Mouse (Mus musculus) hindbrain, embryonic 14.5 days (tissue): ENCODE measurements around the gene Arrdc1. TPM values are rescaled to one million over a fixed set of nuclear protein-coding genes. Genes with fewer than 3 reads are reported as not detected.
A peak's percentile ranks its signal among the peaks of the same experiment; 100 is the strongest.
"Not testable (repeated sequence)": the region's sequence is repeated elsewhere in the genome, so short reads cannot be mapped to it uniquely, and the experiment has no call there.

ENCODE experiments used
- ATAC-seq: fragments of 200-750 bp; cut with Nextera tagmentation; 2 replicates; pipeline ENCODE4 v1.8.0; 2017; ENCODE audit warnings: moderate number of reproducible peaks, mild to moderate bottlenecking, moderate TSS enrichment, moderate library complexity; ENCODE audit not compliant: low FRiP score
- DNase-seq: peaks from one replicate; pipeline ENCODE4 v3.0.0-alpha.2; 2015; ENCODE audit warnings: low spot score
- H3K27ac ChIP-seq: fragments of 300-500 bp; sonication (generic); 2 replicates; pipeline ENCODE4 v1.5.1; 2014; ENCODE audit warnings: mild to moderate bottlenecking, moderate library complexity
- H3K27me3 ChIP-seq: fragments of 300-500 bp; sonication (generic); 2 replicates; pipeline ENCODE4 v1.6.1; 2014; ENCODE audit warnings: mild to moderate bottlenecking, low read length, mixed read lengths; ENCODE audit not compliant: control insufficient read depth, insufficient read depth
- H3K36me3 ChIP-seq: fragments of 300-500 bp; sonication (generic); replicated peaks from 2 replicates; pipeline ENCODE4 v1.6.1; 2014; ENCODE audit not compliant: control insufficient read depth, insufficient read depth
- H3K4me1 ChIP-seq: fragments of 300-500 bp; sonication (generic); replicated peaks from 2 replicates; pipeline ENCODE4 v1.6.1; 2014; ENCODE audit warnings: antibody characterized with exemption, low read length, mixed read lengths; ENCODE audit not compliant: control insufficient read depth, insufficient read depth
- H3K4me2 ChIP-seq: fragments of 300-500 bp; sonication (generic); replicated peaks from 2 replicates; pipeline ENCODE4 v1.6.1; 2014; ENCODE audit warnings: mild to moderate bottlenecking, moderate library complexity
- H3K4me3 ChIP-seq: fragments of 300-500 bp; sonication (generic); replicated peaks from 2 replicates; pipeline ENCODE4 v1.5.1; 2014; ENCODE audit warnings: mild to moderate bottlenecking, low read length
- H3K9ac ChIP-seq: fragments of 300-500 bp; sonication (generic); 2 replicates; pipeline ENCODE4 v1.6.1; 2014
- H3K9me3 ChIP-seq: fragments of 300-500 bp; sonication (generic); 2 replicates; pipeline ENCODE4 v1.6.1; 2016; ENCODE audit warnings: low read length; ENCODE audit not compliant: control insufficient read depth
- WGBS: fragments of 180-500 bp; shearing (Covaris S2); extraction: QIAGEN DNeasy Blood & Tissue Kit; methylation state at CpG from one replicate; pipeline ENCODE4 v1.1.7; 2014; 5-methylcytosine and 5-hydroxymethylcytosine counted together
- polyA plus RNA-seq: library from polyadenylated mRNA; unstranded; fragments of >200 nt; fragmentation: Nextera tagmentation; extraction: Ambion mirVana; gene quantifications from 2 replicates; pipeline ENCODE4 v1.2.1, GENCODE M21; 2014

The Arrdc1 gene
- polyA plus RNA-seq, 1 experiment from 2014 or later: 26.0 TPM

DNA sequence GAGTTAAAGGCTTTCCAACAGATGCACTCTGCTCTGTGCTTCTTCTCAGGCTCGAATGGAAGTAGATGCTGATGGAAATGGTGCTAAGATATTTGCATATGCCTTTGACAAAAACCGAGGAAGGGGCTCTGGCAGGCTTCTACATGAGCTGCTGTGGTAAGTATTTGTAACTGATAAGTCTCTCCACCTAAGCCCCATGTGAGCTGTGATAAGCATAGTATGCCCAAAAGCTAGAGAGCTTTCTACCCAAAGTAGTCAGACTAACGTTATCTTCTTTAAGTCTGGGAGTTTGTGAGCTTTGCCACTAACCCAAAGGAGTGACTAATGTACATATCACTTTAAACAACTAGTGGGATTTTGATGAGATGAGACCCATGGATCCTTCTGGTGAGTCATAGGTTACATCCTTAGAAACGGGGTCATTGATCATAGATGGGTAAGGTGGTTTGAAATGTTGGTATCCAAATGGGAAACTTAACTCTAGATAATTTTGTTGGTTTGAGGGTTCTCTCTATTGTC, 17.5 kb upstream of the Arrdc1 start:
- H3K4me1 ChIP-seq: peaks cover 16% of the 10 kb centered on the region; the same call in 1 of the 2 replicates
- ATAC-seq (no peak), DNase-seq (no peak)
- no peak overlapping the region for H3K9ac ChIP-seq
- WGBS: 89% methylated on average over 4 of the region's 4 CpGs
- peaks cover 61% of the 10 kb centered on the region for H3K36me3 ChIP-seq
- no peak overlapping the region for H3K27ac ChIP-seq
- H3K4me3 ChIP-seq: no peak overlapping the region
- H3K4me2 ChIP-seq: no peak overlapping the region
- no peaks in the 10 kb centered on the region for H3K27me3 ChIP-seq
- no peaks in the 10 kb centered on the region for H3K9me3 ChIP-seq

DNA sequence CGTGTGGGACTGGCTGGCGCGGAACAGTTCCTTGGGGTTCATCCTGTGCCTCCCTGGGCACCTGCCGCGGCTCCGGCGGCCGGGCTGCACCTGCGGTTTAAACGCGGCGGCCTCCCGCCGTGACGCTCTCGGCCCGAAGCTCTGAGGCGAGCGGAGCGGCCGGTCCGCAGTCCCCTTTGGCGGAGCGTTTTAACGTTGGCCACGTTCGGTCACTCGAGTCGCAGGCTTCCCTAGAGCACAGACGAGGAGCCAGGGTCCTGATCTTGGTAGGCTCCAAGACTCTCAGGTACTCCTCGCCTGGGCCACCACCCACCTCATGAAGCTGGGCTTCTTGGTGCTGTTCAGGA, 15.1 kb upstream of the Arrdc1 start:
- Histone ChIP-seq H3K9me3 (no peaks in the 10 kb centered on the region), H3K4me3 (peak overlapping the region; percentile 99), H3K36me3 (peaks cover 37% of the 10 kb centered on the region), H3K27me3 (no peaks in the 10 kb centered on the region), H3K4me1 (peaks cover 16% of the 10 kb centered on the region; the same call in 1 of the 2 replicates), H3K27ac (peak overlapping the region; percentile 74), H3K9ac (peak overlapping the region; percentile 92), H3K4me2 (peak overlapping the region; percentile 94)
- DNase-seq (no peak), ATAC-seq (no peak; the same call in 1 of the 2 replicates)
- WGBS: 0% methylated on average over 31 of the region's 31 CpGs

DNA sequence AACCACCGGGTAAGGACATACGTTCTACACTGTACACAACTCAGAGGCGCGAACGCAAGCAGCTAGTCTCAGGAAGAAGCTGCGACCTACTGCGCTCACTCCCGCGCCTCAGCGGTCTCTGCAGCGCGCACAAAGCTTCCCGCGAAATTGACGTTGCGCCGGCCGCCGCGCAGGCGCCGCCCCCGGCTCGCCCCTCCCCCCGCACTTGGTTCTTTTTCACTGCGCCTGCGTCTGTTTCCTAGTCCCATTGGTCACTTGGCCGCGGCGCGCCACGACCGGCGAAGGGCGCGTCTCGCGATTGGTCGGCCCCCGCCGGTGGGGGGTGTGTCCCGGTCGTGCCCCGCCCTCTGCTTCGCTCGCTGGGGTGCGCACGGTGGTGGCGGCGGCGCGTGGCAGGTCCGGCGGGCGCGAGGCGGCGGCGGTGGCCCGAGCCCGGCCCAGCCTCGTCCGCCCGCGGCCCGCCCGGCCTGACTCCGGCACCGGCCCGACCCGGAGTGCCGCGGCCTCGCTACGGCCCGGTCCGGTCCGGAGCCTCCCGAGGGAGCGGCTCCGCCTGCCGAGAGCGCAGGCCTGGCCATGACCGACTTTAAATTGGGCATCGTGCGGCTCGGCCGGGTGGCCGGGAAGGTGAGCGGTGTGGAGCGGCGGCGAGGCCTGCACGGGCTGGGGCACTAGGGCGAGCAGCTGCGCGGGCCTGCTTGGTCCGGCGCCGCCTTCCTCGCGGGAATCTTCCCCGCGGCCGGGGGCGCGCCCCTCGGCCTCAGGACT, 14.6 kb upstream of the Arrdc1 start, which contains the start of gene Zmynd19:
Zmynd19 (plus strand) TSS at position 372 of the 768 bp plus-strand sequence.
- DNase-seq (peak; percentile 98), ATAC-seq (peak; percentile 98)
- peak within 1 kb of the TSS; percentile 94 for H3K4me2 ChIP-seq
- H3K36me3 ChIP-seq: peaks cover 31% of the 10 kb centered on the region
- peak within 1 kb of the TSS; percentile 92 for H3K9ac ChIP-seq
- peak within 1 kb of the TSS; percentile 80 for H3K27ac ChIP-seq
- under 1% methylated on average over 93 of the region's 108 CpGs for WGBS
- H3K27me3 ChIP-seq: no peaks in the 10 kb centered on the region
- no peaks in the 10 kb centered on the region for H3K9me3 ChIP-seq
- H3K4me1 ChIP-seq: peaks cover 16% of the 10 kb centered on the region; the same call in 1 of the 2 replicates
- peak within 1 kb of the TSS; percentile 99 for H3K4me3 ChIP-seq

DNA sequence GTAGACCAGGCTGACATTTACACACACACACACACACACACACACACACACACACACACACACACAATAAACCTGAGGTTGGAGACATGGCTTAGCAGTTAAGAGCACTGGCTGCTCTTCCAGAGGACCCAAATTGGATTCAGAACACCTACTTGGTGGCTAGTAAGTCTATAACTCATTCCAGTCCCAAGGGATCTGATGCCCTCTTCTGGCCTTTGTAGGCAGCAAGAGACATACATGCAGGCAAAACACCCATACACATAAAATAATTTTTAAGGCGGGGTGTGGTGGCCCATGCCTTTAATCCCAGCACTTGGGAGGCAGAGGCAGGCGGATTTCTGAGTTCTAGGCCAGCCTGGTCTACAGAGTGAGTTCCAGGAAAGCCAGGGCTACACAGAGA, 9.3 kb upstream of the Arrdc1 start:
- not testable (repeated sequence) for H3K4me1 ChIP-seq, ATAC-seq, H3K4me3 ChIP-seq, H3K27me3 ChIP-seq, DNase-seq, H3K27ac ChIP-seq, H3K9ac ChIP-seq, H3K4me2 ChIP-seq, H3K9me3 ChIP-seq, H3K36me3 ChIP-seq
- 46% methylated on average over 2 of the region's 2 CpGs for WGBS

DNA sequence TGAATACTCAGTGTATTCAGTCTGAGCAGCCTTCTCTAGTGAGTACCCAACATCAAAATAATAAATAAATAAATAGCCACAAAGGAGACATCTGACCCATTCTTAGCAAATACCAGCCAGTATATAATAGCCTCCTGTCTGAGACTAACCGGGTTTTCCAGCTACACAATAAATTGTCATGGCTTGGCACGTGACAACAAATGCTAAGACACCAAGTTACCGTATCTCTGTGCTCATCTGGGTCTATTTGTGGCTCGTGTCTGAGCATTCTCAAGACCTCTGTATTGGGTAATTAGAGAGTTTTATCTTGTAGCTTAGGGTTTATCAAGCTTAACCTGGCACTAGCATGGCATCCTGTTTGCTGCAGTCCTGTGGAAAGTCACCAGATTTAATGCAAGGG, 7.0 kb upstream of the Arrdc1 start:
- no peak for DNase-seq
- Histone ChIP-seq H3K27me3 (no peaks in the 10 kb centered on the region), H3K9ac (no peak overlapping the region), H3K4me2 (no peak overlapping the region), H3K36me3 (no peaks in the 10 kb centered on the region), H3K27ac (no peak overlapping the region), H3K9me3 (no peaks in the 10 kb centered on the region), H3K4me3 (no peak overlapping the region), H3K4me1 (no peaks in the 10 kb centered on the region)
- ATAC-seq: no peak
- 68% methylated on average over 4 of the region's 4 CpGs for WGBS

DNA sequence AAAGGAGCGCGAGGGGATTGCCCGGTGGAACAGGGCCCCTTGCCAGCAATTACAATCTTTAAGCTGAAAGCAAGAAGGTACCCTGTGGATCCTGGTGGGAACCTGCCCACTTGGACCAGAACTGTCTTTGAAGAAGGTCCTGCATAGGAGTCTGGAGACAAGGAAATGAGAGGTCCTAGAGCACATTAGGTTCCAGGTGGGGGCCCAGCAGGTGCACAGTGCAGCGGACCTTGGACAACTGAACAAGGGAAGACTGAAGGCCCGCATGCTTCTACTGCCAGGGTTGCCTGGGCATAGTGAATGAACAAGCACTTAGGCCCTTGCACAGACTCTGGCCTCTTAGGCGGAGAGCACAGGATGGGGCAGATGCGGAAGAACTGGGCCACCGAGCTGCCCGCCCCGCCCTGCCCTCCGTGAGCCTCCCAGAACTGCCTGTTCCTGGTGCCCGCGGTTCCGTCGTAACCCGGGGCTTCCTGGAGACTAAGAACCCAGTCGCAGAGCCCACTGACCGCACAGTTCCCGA, 550 bp downstream of the Arrdc1 start:
- Histone ChIP-seq H3K4me3 (peak overlapping the region; percentile 53), H3K9ac (peak overlapping the region; percentile 74), H3K27me3 (no peaks in the 10 kb centered on the region), H3K4me2 (peak overlapping the region; percentile 71), H3K27ac (no peak overlapping the region), H3K4me1 (peaks cover 10% of the 10 kb centered on the region), H3K9me3 (no peaks in the 10 kb centered on the region), H3K36me3 (no peaks in the 10 kb centered on the region)
- ATAC-seq (peak; percentile 53; the same call in 1 of the 2 replicates), DNase-seq (no peak)
- 5% methylated on average over 19 of the region's 19 CpGs for WGBS

DNA sequence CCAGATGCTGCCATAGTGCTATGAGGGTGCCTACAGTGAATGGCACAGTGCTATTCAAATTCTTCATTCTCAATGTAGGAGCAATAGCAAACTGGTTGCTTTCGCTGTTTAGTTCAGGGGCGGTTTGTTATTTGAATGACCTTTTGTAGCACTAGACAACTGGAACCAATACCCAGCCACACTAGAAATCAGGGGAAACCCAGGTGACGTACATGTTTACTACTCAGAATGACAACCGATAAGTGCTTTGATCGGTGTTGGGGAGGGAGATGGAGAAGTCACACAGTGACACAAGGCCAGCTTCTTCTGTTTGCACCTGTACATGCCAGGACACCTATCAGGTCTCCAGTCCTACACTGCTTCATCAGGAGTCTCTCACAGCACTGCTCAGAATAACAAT, 5.5 kb downstream of the Arrdc1 start:
- ATAC-seq (no peak), DNase-seq (no peak)
- H3K4me1 ChIP-seq: peaks cover 9% of the 10 kb centered on the region
- H3K4me2 ChIP-seq: no peak overlapping the region
- no peaks in the 10 kb centered on the region for H3K27me3 ChIP-seq
- no peak overlapping the region for H3K27ac ChIP-seq
- H3K4me3 ChIP-seq: no peak overlapping the region
- WGBS: 94% methylated on average over 5 of the region's 5 CpGs
- H3K9me3 ChIP-seq: no peaks in the 10 kb centered on the region
- H3K9ac ChIP-seq: no peak overlapping the region
- 0 out of 2 replicates have a peak, but pooled peaks cover 6% of the 10 kb centered on the region for H3K36me3 ChIP-seq

DNA sequence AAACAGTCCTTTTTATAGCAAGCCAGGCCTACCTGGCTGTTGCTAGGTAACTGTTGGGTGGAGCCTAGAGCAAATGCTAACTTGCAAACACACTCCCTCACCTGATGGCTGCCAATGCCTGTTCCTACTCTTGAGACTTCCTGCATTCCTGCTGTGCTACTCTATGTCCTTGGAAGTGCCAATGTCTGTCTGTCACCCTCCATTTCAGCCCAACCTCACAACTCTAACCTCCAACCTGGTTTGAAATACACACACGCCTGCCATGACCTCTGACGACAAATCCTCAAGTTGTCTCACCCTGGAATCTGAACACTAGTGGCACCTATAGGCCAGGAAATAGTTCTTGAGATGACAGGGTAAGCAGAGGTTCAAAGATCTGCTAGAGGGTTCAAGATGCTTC, 5.9 kb downstream of the Arrdc1 start:
- H3K4me1 ChIP-seq: peaks cover 5% of the 10 kb centered on the region
- DNase-seq (no peak), ATAC-seq (no peak)
- H3K27me3 ChIP-seq: no peaks in the 10 kb centered on the region
- 74% methylated on average over 2 of the region's 2 CpGs for whole genome bisulfite sequencing
- no peak overlapping the region for H3K4me3 ChIP-seq
- no peaks in the 10 kb centered on the region for H3K9me3 ChIP-seq
- H3K36me3 ChIP-seq: 0 out of 2 replicates have a peak, but pooled peaks cover 6% of the 10 kb centered on the region
- no peak overlapping the region for H3K27ac ChIP-seq
- H3K9ac ChIP-seq: no peak overlapping the region
- no peak overlapping the region for H3K4me2 ChIP-seq

DNA sequence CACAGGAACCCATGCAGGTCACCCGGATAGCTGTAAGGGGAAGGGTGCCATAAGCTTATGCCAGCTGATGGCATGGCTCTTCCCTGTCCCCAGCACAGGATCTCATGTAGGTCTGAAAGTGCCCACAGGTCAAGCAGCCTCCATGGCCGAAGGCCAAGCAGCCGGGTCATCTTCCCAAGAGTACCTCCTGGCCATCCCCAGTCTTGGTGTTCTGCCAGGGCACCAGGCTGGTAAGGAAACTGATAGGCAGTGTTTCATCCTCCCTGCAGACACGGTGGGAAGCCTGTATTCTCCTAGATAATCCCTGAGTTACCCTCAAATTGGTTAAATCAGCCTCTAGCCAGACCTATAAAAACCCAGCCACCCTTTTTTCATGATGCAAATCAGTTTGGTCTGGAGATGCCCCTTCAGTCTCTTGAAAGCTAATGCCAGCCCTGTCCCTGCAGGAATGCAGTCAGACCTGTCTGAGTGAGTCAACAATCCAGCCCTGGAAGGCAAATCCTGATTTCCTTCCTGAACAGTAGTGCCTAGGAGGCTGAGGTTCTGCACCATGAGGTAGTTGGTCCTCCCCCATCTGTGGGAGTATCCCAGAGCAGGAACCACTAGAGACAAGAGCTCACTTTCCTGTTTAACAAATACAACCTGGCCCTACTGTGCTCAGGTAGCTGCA, 7.1 kb downstream of the Arrdc1 start:
- Histone ChIP-seq H3K4me2 (no peak overlapping the region), H3K4me3 (no peak overlapping the region), H3K36me3 (0 out of 2 replicates have a peak, but pooled peaks cover 6% of the 10 kb centered on the region), H3K9me3 (no peaks in the 10 kb centered on the region), H3K27ac (no peak overlapping the region), H3K9ac (no peak overlapping the region), H3K27me3 (no peaks in the 10 kb centered on the region), H3K4me1 (no peaks in the 10 kb centered on the region)
- DNase-seq: no peak
- ATAC-seq: no peak
- 74% methylated on average over 4 of the region's 4 CpGs for WGBS
